Mouse (Mus musculus): ENCODE measurements around the gene Sfpq. TPM values are rescaled to one million over a fixed set of nuclear protein-coding genes. Genes with fewer than 3 reads are reported as not detected.

Gene Sfpq
- polyA plus RNA-seq, 1 experiment: 87.5 TPM

GRCm38 (mm10) chr4:127076875-127077548 lies 55.9 kb downstream of the Sfpq start, which contains the start of gene Zmym6:
Gene Zmym6 (plus strand): TSS chr4:127077383.
- H3ac ChIP-seq (ENCODE audit: control insufficient read depth, insufficient read length): no peak within 1 kb of the TSS
- TF ChIP-seq E2F4 (IDR thresholded peaks at IDR 0.05; ENCODE audit: insufficient read depth): no peak
- no peak for TF ChIP-seq MYOD1 (IDR thresholded peaks at IDR 0.05; ENCODE audit: control insufficient read depth in 1 of 3, insufficient read length in 2 of 3, low read depth in 2 of 3)
- TF ChIP-seq USF1 (IDR thresholded peaks at IDR 0.05; ENCODE audit: low read depth): no peak
- TF ChIP-seq TCF3 (IDR thresholded peaks at IDR 0.05; ENCODE audit: insufficient read length, low read depth): no peak
- TF ChIP-seq MAX (IDR thresholded peaks at IDR 0.05; ENCODE audit: low read depth): no peak
- no peak for TF ChIP-seq POLR2AphosphoS2 (IDR thresholded peaks at IDR 0.05; ENCODE audit: insufficient read length, low read depth)
- TF ChIP-seq SRF (IDR thresholded peaks at IDR 0.05; ENCODE audit: control insufficient read depth, insufficient read length, low read depth): no peak
- TF ChIP-seq REST (IDR thresholded peaks at IDR 0.05; ENCODE audit: insufficient read depth, insufficient read length): no peak
- no peak for TF ChIP-seq TCF12 (IDR thresholded peaks at IDR 0.05; ENCODE audit: insufficient read depth, poor library complexity, severe bottlenecking)
- TF ChIP-seq POLR2A (IDR thresholded peaks at IDR 0.05; ENCODE audit: insufficient read length, low read depth): no peak
- TF ChIP-seq MYOG (IDR thresholded peaks at IDR 0.05; ENCODE audit: control insufficient read depth in 1 of 3, insufficient read depth in 1 of 3, insufficient read length in 2 of 3, low read depth in 2 of 3): no peak
- TF ChIP-seq CEBPB (IDR thresholded peaks at IDR 0.05; ENCODE audit: insufficient read depth, poor library complexity, severe bottlenecking): no peak
- H3K4me3 ChIP-seq: no peak within 1 kb of the TSS
- no peaks in the 10 kb centered on the region for H3K36me3 ChIP-seq (ENCODE audit: control insufficient read depth, insufficient read depth)
- H3K79me2 ChIP-seq (ENCODE audit: control insufficient read depth, insufficient read depth): no peaks in the 10 kb centered on the region
- H3K4me2 ChIP-seq (ENCODE audit: low read depth): no peak within 1 kb of the TSS
- peaks cover 8% of the 10 kb centered on the region for H3K27me3 ChIP-seq (ENCODE audit: control insufficient read depth, insufficient read depth, insufficient read length)

GRCm38 (mm10) chr4:127080806-127081205 lies 59.7 kb downstream of the Sfpq start:
- no peak overlapping the region for H3K4me3 ChIP-seq
- H3K79me2 ChIP-seq (ENCODE audit: control insufficient read depth, insufficient read depth): no peaks in the 10 kb centered on the region
- H3K36me3 ChIP-seq (ENCODE audit: control insufficient read depth, insufficient read depth): no peaks in the 10 kb centered on the region
- H3K27me3 ChIP-seq (ENCODE audit: control insufficient read depth, insufficient read depth, insufficient read length): peaks cover 14% of the 10 kb centered on the region
- H3ac ChIP-seq (ENCODE audit: control insufficient read depth, insufficient read length): no peak overlapping the region
- no peak overlapping the region for H3K4me2 ChIP-seq (ENCODE audit: low read depth)
- TF ChIP-seq POLR2AphosphoS2 (IDR thresholded peaks at IDR 0.05; ENCODE audit: insufficient read length, low read depth): no peak
- TF ChIP-seq TCF3 (IDR thresholded peaks at IDR 0.05; ENCODE audit: insufficient read length, low read depth): no peak
- TF ChIP-seq POLR2A (IDR thresholded peaks at IDR 0.05; ENCODE audit: insufficient read length, low read depth): no peak
- no peak for TF ChIP-seq MYOD1 (IDR thresholded peaks at IDR 0.05; ENCODE audit: control insufficient read depth in 1 of 3, insufficient read length in 2 of 3, low read depth in 2 of 3)
- no peak for TF ChIP-seq SRF (IDR thresholded peaks at IDR 0.05; ENCODE audit: control insufficient read depth, insufficient read length, low read depth)
- no peak for TF ChIP-seq CEBPB (IDR thresholded peaks at IDR 0.05; ENCODE audit: insufficient read depth, poor library complexity, severe bottlenecking)
- TF ChIP-seq TCF12 (IDR thresholded peaks at IDR 0.05; ENCODE audit: insufficient read depth, poor library complexity, severe bottlenecking): no peak

GRCm38 (mm10) chr4:127083131-127083530 lies 62.0 kb downstream of the Sfpq start:
- no peaks in the 10 kb centered on the region for H3K36me3 ChIP-seq (ENCODE audit: control insufficient read depth, insufficient read depth)
- H3K27me3 ChIP-seq (ENCODE audit: control insufficient read depth, insufficient read depth, insufficient read length): peaks cover 5% of the 10 kb centered on the region
- H3K79me2 ChIP-seq (ENCODE audit: control insufficient read depth, insufficient read depth): no peaks in the 10 kb centered on the region
- H3K4me3 ChIP-seq: no peak overlapping the region
- TF ChIP-seq TCF12 (IDR thresholded peaks at IDR 0.05; ENCODE audit: insufficient read depth, poor library complexity, severe bottlenecking) (no peak), USF1 (IDR thresholded peaks at IDR 0.05; ENCODE audit: low read depth) (no peak), MYOD1 (IDR thresholded peaks at IDR 0.05; ENCODE audit: control insufficient read depth in 1 of 3, insufficient read length in 2 of 3, low read depth in 2 of 3) (no peak), POLR2AphosphoS2 (IDR thresholded peaks at IDR 0.05; ENCODE audit: insufficient read length, low read depth) (no peak), MYOG (IDR thresholded peaks at IDR 0.05; ENCODE audit: control insufficient read depth in 1 of 3, insufficient read depth in 1 of 3, insufficient read length in 2 of 3, low read depth in 2 of 3) (no peak)
- H3ac ChIP-seq (ENCODE audit: control insufficient read depth, insufficient read length): no peak overlapping the region
- no peak overlapping the region for H3K4me2 ChIP-seq (ENCODE audit: low read depth)

GRCm38 (mm10) chr4:127085761-127086160 lies 64.6 kb downstream of the Sfpq start:
- no peak overlapping the region for H3K4me2 ChIP-seq (ENCODE audit: low read depth)
- no peak for TF ChIP-seq MYOD1 (IDR thresholded peaks at IDR 0.05; ENCODE audit: control insufficient read depth in 1 of 3, insufficient read length in 2 of 3, low read depth in 2 of 3)
- no peak for TF ChIP-seq E2F4 (IDR thresholded peaks at IDR 0.05; ENCODE audit: insufficient read depth)
- TF ChIP-seq USF1 (IDR thresholded peaks at IDR 0.05; ENCODE audit: low read depth): no peak
- no peak for TF ChIP-seq TCF3 (IDR thresholded peaks at IDR 0.05; ENCODE audit: insufficient read length, low read depth)
- TF ChIP-seq REST (IDR thresholded peaks at IDR 0.05; ENCODE audit: insufficient read depth, insufficient read length): no peak
- no peak for TF ChIP-seq TCF12 (IDR thresholded peaks at IDR 0.05; ENCODE audit: insufficient read depth, poor library complexity, severe bottlenecking)
- no peak for TF ChIP-seq MYOG (IDR thresholded peaks at IDR 0.05; ENCODE audit: control insufficient read depth in 1 of 3, insufficient read depth in 1 of 3, insufficient read length in 2 of 3, low read depth in 2 of 3)

More at GRCm38 (mm10) chr4:127085761-127086160, 64.6 kb downstream of the Sfpq start:
- H3K36me3 ChIP-seq (ENCODE audit: control insufficient read depth, insufficient read depth): no peaks in the 10 kb centered on the region
- no peak overlapping the region for H3ac ChIP-seq (ENCODE audit: control insufficient read depth, insufficient read length)
- H3K27me3 ChIP-seq (ENCODE audit: control insufficient read depth, insufficient read depth, insufficient read length): peaks cover 5% of the 10 kb centered on the region
- H3K4me3 ChIP-seq: no peak overlapping the region
- no peaks in the 10 kb centered on the region for H3K79me2 ChIP-seq (ENCODE audit: control insufficient read depth, insufficient read depth)

Other genes starting within 250 kb of the Sfpq start
- gene Zmym4, start 53.2 kb upstream of the Sfpq start, polyA plus RNA-seq (2012; fragmentation: generic; extraction: Trizol): 6.7 TPM
- 1.6 TPM for gene Zmym1, start 39.8 kb downstream of the Sfpq start, polyA plus RNA-seq (2012; fragmentation: generic; extraction: Trizol)
- gene Zmym6, start 56.1 kb downstream of the Sfpq start, polyA plus RNA-seq (2012; fragmentation: generic; extraction: Trizol): not detected
- gene Tmem35b, start 102.4 kb downstream of the Sfpq start, polyA plus RNA-seq (2012; fragmentation: generic; extraction: Trizol): 0.14 TPM
- gene Dlgap3, start 147.9 kb downstream of the Sfpq start, polyA plus RNA-seq (2012; fragmentation: generic; extraction: Trizol): not detected
- 64.4 TPM for gene Smim12, start 222.5 kb downstream of the Sfpq start, polyA plus RNA-seq (2012; fragmentation: generic; extraction: Trizol)